In genomic region chr17:28235982-28236635, GRCm38 (mm10) we compare ENCODE assay signal across 11 mouse cellular contexts. TPM values are rescaled to one million over a fixed set of nuclear protein-coding genes. Genes with fewer than 3 reads are reported as not detected.
DNase-seq lines count a peak whose midpoint lies in the region; ATAC-seq and TF ChIP-seq lines count a peak whose summit lies in the region.
"Had no signal": no experiment of that assay in that cellular context is flagged by ENCODE, and none has a peak within 500 bp of the region (broad histone marks: within the 10 kb centered on the region; RNA-seq: fewer than 3 reads in every experiment).

No protein-coding gene starts in this region.

- peak overlapping the region; percentile 45; the same call in 1 of the 2 replicates for H3K27ac ChIP-seq in hindbrain, postnatal 0 days
- H3K27ac ChIP-seq in hindbrain, embryonic 14.5 days: no peak overlapping the region
- peak overlapping the region; percentile 63 for H3K27ac ChIP-seq in brown adipose tissue, adult 24 weeks (replicated peaks; ENCODE audit: low read depth, low read length)
- H3K27ac ChIP-seq: macrophage had no signal

- ATAC-seq in hindbrain, postnatal 0 days: no peak
- no peak for ATAC-seq in hindbrain, embryonic 14.5 days (ENCODE audit: low FRiP score)
- ATAC-seq in inflammation-experienced regulatory T-cells, adult 6 months: no peak

- no peak overlapping the region for H3K9ac ChIP-seq in hindbrain, postnatal 0 days (replicated peaks; ENCODE audit: low read length)
- no peak overlapping the region for H3K9ac ChIP-seq in hindbrain, embryonic 14.5 days

- no peaks in the 10 kb centered on the region for H3K9me3 ChIP-seq in hindbrain, postnatal 0 days (ENCODE audit: low read length)
- H3K9me3 ChIP-seq in hindbrain, embryonic 14.5 days (ENCODE audit: control insufficient read depth, low read length): no peaks in the 10 kb centered on the region
- no peaks in the 10 kb centered on the region for H3K9me3 ChIP-seq in E14TG2a.4 (ENCODE audit: low read length)
- H3K9me3 ChIP-seq: G1E had no signal

- 47% methylated on average over 7 of the region's 7 CpGs for WGBS in hindbrain, postnatal 0 days
- WGBS in hindbrain, embryonic 14.5 days: 85% methylated on average over 7 of the region's 7 CpGs

- peak; percentile 27 for DNase-seq in hindbrain, postnatal 0 days (ENCODE audit: low spot score)
- no peak for DNase-seq in hindbrain, embryonic 14.5 days (ENCODE audit: low spot score)
- DNase-seq in heart, postnatal 36 days: peak; percentile 36 to 63
- DNase-seq in retina, embryonic 14.5 days (ENCODE audit: low spot score): no peak
- no peak for DNase-seq in spleen, postnatal 4 days (ENCODE audit: low spot score in 2 of 2)
- DNase-seq: thymus, postnatal 36 days had no signal

- no peak overlapping the region for H3K4me3 ChIP-seq in hindbrain, postnatal 0 days (ENCODE audit: low read length)
- no peak overlapping the region for H3K4me3 ChIP-seq in hindbrain, embryonic 14.5 days (replicated peaks; ENCODE audit: low read length)
- peak overlapping the region; percentile 54 for H3K4me3 ChIP-seq in E14TG2a.4 (replicated peaks; ENCODE audit: low read length)
- no peak overlapping the region for H3K4me3 ChIP-seq in brown adipose tissue, adult 24 weeks (ENCODE audit: insufficient read depth, low read depth, low read length)

- no peak for TF ChIP-seq CTCF in hindbrain, postnatal 0 days (IDR thresholded peaks at IDR 0.05; ENCODE audit: low read depth)
- TF ChIP-seq CTCF in E14TG2a.4 (conservative IDR thresholded peaks at IDR 0.05; ENCODE audit: low read length): no peak

- H3K36me3 ChIP-seq in hindbrain, postnatal 0 days (ENCODE audit: insufficient read depth, low read length): no peaks in the 10 kb centered on the region
- H3K36me3 ChIP-seq in hindbrain, embryonic 14.5 days (replicated peaks; ENCODE audit: control insufficient read depth, insufficient read depth): peaks cover 3% of the 10 kb centered on the region; the same call in 1 of the 2 replicates
- H3K36me3 ChIP-seq in E14TG2a.4 (ENCODE audit: insufficient read depth, low read length): peaks cover 56% of the 10 kb centered on the region

- H3K4me1 ChIP-seq in hindbrain, postnatal 0 days (ENCODE audit: insufficient read depth, low read length): 0 out of 2 replicates have a peak, but pooled peaks cover 6% of the 10 kb centered on the region
- H3K4me1 ChIP-seq in hindbrain, embryonic 14.5 days (replicated peaks; ENCODE audit: control insufficient read depth, insufficient read depth, low read length): 0 out of 2 replicates have a peak, but pooled peaks cover 3% of the 10 kb centered on the region
- H3K4me1 ChIP-seq in E14TG2a.4 (replicated peaks; ENCODE audit: low read depth, low read length): peaks cover 84% of the 10 kb centered on the region
- peaks cover 28% of the 10 kb centered on the region for H3K4me1 ChIP-seq in brown adipose tissue, adult 24 weeks (ENCODE audit: control insufficient read depth, insufficient read depth, insufficient read length, low read length)

- intact Hi-C loops in heart, postnatal 36 days (cut with DNase I): loop anchor here (2.0 kb wide), 1 partner anchor 13 kb away; no protein-coding TSS in a partner anchor

- H3K27me3 ChIP-seq in hindbrain, postnatal 0 days (ENCODE audit: insufficient read depth, low read length): no peaks in the 10 kb centered on the region
- no peaks in the 10 kb centered on the region for H3K27me3 ChIP-seq in hindbrain, embryonic 14.5 days (ENCODE audit: control insufficient read depth, insufficient read depth, low read length)
- H3K27me3 ChIP-seq in E14TG2a.4 (ENCODE audit: insufficient read depth, low read length): no peaks in the 10 kb centered on the region

- H3K4me2 ChIP-seq in hindbrain, postnatal 0 days (ENCODE audit: low read depth, low read length): no peak overlapping the region
- H3K4me2 ChIP-seq in hindbrain, embryonic 14.5 days (replicated peaks): no peak overlapping the region

RNA-seq across cellular contexts. Expression of gene Ppard, which starts 3.6 kb away (rescaled TPM):
- 16.4 and 16.6 TPM in 2 replicates for total RNA-seq in hindbrain, postnatal 0 days (2014; rRNA removed)
- 1.4 and 1.7 TPM in 2 replicates for polyA plus RNA-seq in hindbrain, postnatal 0 days (2015; fragmentation: Nextera tagmentation; extraction: Ambion mirVana)
- 1.6 and 1.8 TPM in 2 replicates for polyA plus RNA-seq in hindbrain, embryonic 14.5 days (2014; fragmentation: Nextera tagmentation; extraction: Ambion mirVana)
- polyA plus RNA-seq in brown adipose tissue, adult 24 weeks (2012; ENCODE audit: insufficient read depth, insufficient read length, missing spikeins): 14.2 and 15.2 TPM in 2 replicates
- total RNA-seq in heart, postnatal 36 days (2021): 10 to 100 TPM; 33.3 to 40.1 TPM
- 1 to 10 TPM; 2.5 to 3.8 (median 3.8) TPM for polyA plus RNA-seq in inflammation-experienced regulatory T-cells, adult 6 months (2017; shearing (Covaris generic))

RNA-seq across cellular contexts. Expression of gene Def6, which starts 28.5 kb away (rescaled TPM):
- 5.4 and 13.0 TPM in 2 replicates for total RNA-seq in hindbrain, postnatal 0 days (2014; rRNA removed)
- 7.8 and 9.9 TPM in 2 replicates for polyA plus RNA-seq in hindbrain, postnatal 0 days (2015; fragmentation: Nextera tagmentation; extraction: Ambion mirVana)
- 4.3 and 6.5 TPM in 2 replicates for polyA plus RNA-seq in hindbrain, embryonic 14.5 days (2014; fragmentation: Nextera tagmentation; extraction: Ambion mirVana)
- polyA plus RNA-seq in brown adipose tissue, adult 24 weeks (2012; ENCODE audit: insufficient read depth, insufficient read length, missing spikeins): 0.71 and 2.1 TPM in 2 replicates
- 1 to 10 TPM; 3.1 to 3.2 TPM for total RNA-seq in heart, postnatal 36 days (2021)
- 10 to 100 TPM; 29.7 to 51.9 (median 32.8) TPM for polyA plus RNA-seq in inflammation-experienced regulatory T-cells, adult 6 months (2017; shearing (Covaris generic))

RNA-seq across cellular contexts. Expression of gene Zfp523, which starts 59.2 kb away (rescaled TPM):
- total RNA-seq in hindbrain, postnatal 0 days (2014; rRNA removed): 76.0 and 78.3 TPM in 2 replicates
- polyA plus RNA-seq in hindbrain, postnatal 0 days (2015; fragmentation: Nextera tagmentation; extraction: Ambion mirVana): 37.7 and 39.3 TPM in 2 replicates
- polyA plus RNA-seq in hindbrain, embryonic 14.5 days (2014; fragmentation: Nextera tagmentation; extraction: Ambion mirVana): 40.9 and 41.3 TPM in 2 replicates
- 6.1 and 12.0 TPM in 2 replicates for polyA plus RNA-seq in brown adipose tissue, adult 24 weeks (2012; ENCODE audit: insufficient read depth, insufficient read length, missing spikeins)
- total RNA-seq in heart, postnatal 36 days (2021): 10 to 100 TPM; 14.3 to 16.0 TPM
- 1 to 10 TPM; 3.1 to 7.8 (median 6.2) TPM for polyA plus RNA-seq in inflammation-experienced regulatory T-cells, adult 6 months (2017; shearing (Covaris generic))

Comparison
In these comparisons a context has a peak if more than half of its experiments do, and no peak if none do; other contexts are left out.
1. DNase-seq: peak in hindbrain, postnatal 0 days (single experiment) and heart, postnatal 36 days (2 of 2); none in hindbrain, embryonic 14.5 days (single experiment), retina, embryonic 14.5 days (single experiment) and spleen, postnatal 4 days (0 of 2).